Mouse (Mus musculus): ENCODE results near the gene Gm8897. TPM values are rescaled to one million over a fixed set of nuclear protein-coding genes. Genes with fewer than 3 reads are reported as not detected.
"Not testable (repeated sequence)": the region's sequence is repeated elsewhere in the genome, so short reads cannot be mapped to it uniquely, and the experiment has no call there.

Gene Gm8897
- total RNA-seq (2021), result not detected
- long read RNA-seq, result 0 reads

DNA sequence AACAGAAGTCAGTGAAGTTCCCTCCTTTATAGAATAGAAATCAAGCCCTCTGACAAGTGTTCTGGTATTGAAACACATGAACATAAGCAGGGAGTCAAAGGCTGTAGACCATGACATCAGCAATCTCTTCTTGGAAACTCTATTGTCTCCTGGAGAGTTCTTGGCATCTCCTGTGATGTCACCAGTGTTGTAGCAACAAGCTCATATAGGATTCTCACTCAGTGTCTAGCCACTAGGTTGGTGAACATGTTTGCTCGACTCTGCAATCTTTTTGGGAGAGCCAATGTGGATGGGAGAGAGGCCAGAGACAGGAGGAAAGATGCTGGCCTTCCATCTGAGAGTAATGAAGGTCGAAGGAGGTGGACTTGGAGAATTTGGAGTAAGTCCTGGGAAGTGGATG lies at the start of gene Gm8897:
TSS of gene Gm8897 (plus strand) at position 301 of the 400 bp plus-strand sequence.
- DNase-seq (ENCODE audit: low spot score in 2 of 2), result not testable (repeated sequence)

DNA sequence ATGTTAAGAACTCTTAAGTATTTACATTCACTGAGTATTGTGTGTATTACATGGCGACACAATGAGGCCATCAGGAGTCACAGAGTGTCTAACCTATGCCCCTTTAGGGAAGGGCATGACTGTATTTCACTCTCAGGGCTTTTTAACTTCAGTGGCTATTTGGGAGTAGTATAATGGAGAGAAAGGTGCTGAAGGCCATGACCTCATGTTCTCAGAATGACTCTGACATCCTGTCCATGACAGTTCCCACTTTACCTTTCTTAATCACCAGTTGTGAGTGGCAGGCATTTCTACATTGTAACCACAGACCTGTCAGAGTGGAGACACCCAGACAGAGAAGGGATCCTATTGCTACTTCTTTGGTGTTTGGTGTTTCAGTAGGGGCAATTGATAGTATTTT lies 473 bp downstream of the Gm8897 start:
- not testable (repeated sequence) for DNase-seq (ENCODE audit: low spot score in 2 of 2)

Other genes starting within 250 kb of the Gm8897 start
- not detected for gene Gm5861, start 233.3 kb upstream of the Gm8897 start, total RNA-seq (2021)
- gene Gm8890, start 160.4 kb upstream of the Gm8897 start, total RNA-seq (2021), result not detected
- gene Speer1, start 74.9 kb upstream of the Gm8897 start, total RNA-seq (2021), result not detected
- not detected for gene Gm8906, start 86.3 kb downstream of the Gm8897 start, total RNA-seq (2021)
- gene Gm6460, start 178.5 kb downstream of the Gm8897 start, total RNA-seq (2021), result not detected